Mouse (Mus musculus) mouse embryonic stem cell (cell line): ENCODE results near the gene Kri1.
"Not testable (repeated sequence)": the region's sequence is repeated elsewhere in the genome, so short reads cannot be mapped to it uniquely, and the experiment has no call there.

ENCODE experiments used
- in situ Hi-C, 2 experiments: fragments of 300-500 bp; cut with MboI; formaldehyde crosslinking; loops; 1 replicate in 1 of 2; 3 replicates in 1 of 2; pipeline ENCODE4 v1.14.3; 2019 to 2020; ENCODE audit warnings: low sequenced_read_pairs in 2 of 2, low pct_unique_long_range_greater_than_20kb in 1 of 2, mixed read lengths in 1 of 2; ENCODE audit not compliant: unreplicated experiment in 1 of 2

Kri1 gene

GRCm38 (mm10) chr9:21287571-21288402 is at the start of gene Kri1:
TSS of gene Kri1 (minus strand) at chr9:21287969.
- in situ Hi-C loops, result no loop called here

- in situ Hi-C loops, result no loop called here
These were observed 48.7 kb upstream of the Kri1 start for GRCm38 (mm10) chr9:21336491-21336890.

GRCm38 (mm10) chr9:21335391-21335790 is 47.6 kb upstream of the Kri1 start:
- in situ Hi-C loops, result no loop called here

GRCm38 (mm10) chr9:21334747-21335146 is 47.0 kb upstream of the Kri1 start:
- in situ Hi-C loops, result no loop called here

GRCm38 (mm10) chr9:21333523-21333922 is 45.8 kb upstream of the Kri1 start:
- in situ Hi-C loops, result no loop called here

GRCm38 (mm10) chr9:21332161-21333061 is 44.6 kb upstream of the Kri1 start:
- in situ Hi-C loops, result no loop called here

GRCm38 (mm10) chr9:21331365-21332140 is 43.8 kb upstream of the Kri1 start:
- in situ Hi-C loops, result no loop called here

- in situ Hi-C loops, result no loop called here
These were observed 42.0 kb upstream of the Kri1 start for GRCm38 (mm10) chr9:21329699-21330289.

- in situ Hi-C loops, result no loop called here
These were observed 41.3 kb upstream of the Kri1 start for GRCm38 (mm10) chr9:21329041-21329440.

GRCm38 (mm10) chr9:21328041-21328440 is 40.3 kb upstream of the Kri1 start:
- in situ Hi-C loops, result no loop called here

- in situ Hi-C loops, result no loop called here
These were observed 39.8 kb upstream of the Kri1 start for GRCm38 (mm10) chr9:21327569-21327968.

- in situ Hi-C loops, result no loop called here
These were observed 36.5 kb upstream of the Kri1 start for GRCm38 (mm10) chr9:21324269-21324668.

- in situ Hi-C loops, result not testable (repeated sequence)
These were observed 35.1 kb upstream of the Kri1 start for GRCm38 (mm10) chr9:21322917-21323297.

GRCm38 (mm10) chr9:21322211-21322916 is 34.6 kb upstream of the Kri1 start:
- in situ Hi-C loops, result no loop called here

GRCm38 (mm10) chr9:21321513-21321835 is 33.7 kb upstream of the Kri1 start:
- in situ Hi-C loops, result no loop called here

- in situ Hi-C loops, result no loop called here
These were observed 33.1 kb upstream of the Kri1 start, which contains the start of gene Slc44a2 for GRCm38 (mm10) chr9:21320619-21321512. TSS of gene Slc44a2 (plus strand) at chr9:21320698.

GRCm38 (mm10) chr9:21320280-21320618 is 32.5 kb upstream of the Kri1 start:
- in situ Hi-C loops, result no loop called here
